Mouse (Mus musculus) cerebellum, adult 18-20 months (tissue): Measurements from ENCODE around the gene Gpatch8.

Experiments used
- DNase-seq, 2 experiments: peaks; one replicate each; pipeline ENCODE4 v3.0.0; 2021

Gene Gpatch8

GRCm38 (mm10) chr11:102495114-102495513, 61.1 kb downstream of the Gpatch8 start:
- no peak for DNase-seq

- DNase-seq: no peak
Observed at GRCm38 (mm10) chr11:102494063-102494650, 62.0 kb downstream of the Gpatch8 start.

GRCm38 (mm10) chr11:102493241-102493640, 63.0 kb downstream of the Gpatch8 start:
- no peak for DNase-seq

- DNase-seq: no peak
Observed at GRCm38 (mm10) chr11:102487901-102488300, 68.3 kb downstream of the Gpatch8 start.

GRCm38 (mm10) chr11:102486733-102487386, 69.3 kb downstream of the Gpatch8 start:
- DNase-seq: peak; percentile 56 to 59

- no peak for DNase-seq
Observed at GRCm38 (mm10) chr11:102481779-102482178, 74.4 kb downstream of the Gpatch8 start.

GRCm38 (mm10) chr11:102480897-102481296, 75.3 kb downstream of the Gpatch8 start:
- no peak for DNase-seq

- no peak for DNase-seq
Observed at GRCm38 (mm10) chr11:102480111-102480510, 76.1 kb downstream of the Gpatch8 start.

- DNase-seq: no peak
Observed at GRCm38 (mm10) chr11:102479581-102479980, 76.6 kb downstream of the Gpatch8 start.

GRCm38 (mm10) chr11:102478671-102479070, 77.5 kb downstream of the Gpatch8 start:
- no peak for DNase-seq

- no peak for DNase-seq
Observed at GRCm38 (mm10) chr11:102475027-102475426, 81.2 kb downstream of the Gpatch8 start.

- no peak for DNase-seq
Observed at GRCm38 (mm10) chr11:102469648-102470357, 86.4 kb downstream of the Gpatch8 start, which contains the start of gene Itga2b. TSS of gene Itga2b (minus strand) at chr11:102470122.

GRCm38 (mm10) chr11:102467041-102467631, 89.1 kb downstream of the Gpatch8 start:
- DNase-seq: peak; percentile 90 to 91

- peak in 1 of 2 experiments; percentile 35 for DNase-seq
Observed at GRCm38 (mm10) chr11:102465713-102466436, 90.3 kb downstream of the Gpatch8 start.

GRCm38 (mm10) chr11:102464901-102465300, 91.3 kb downstream of the Gpatch8 start:
- no peak for DNase-seq

- DNase-seq: no peak
Observed at GRCm38 (mm10) chr11:102461764-102462163, 94.4 kb downstream of the Gpatch8 start.

GRCm38 (mm10) chr11:102460541-102460940, 95.7 kb downstream of the Gpatch8 start:
- no peak for DNase-seq

- peak; percentile 67 to 77 for DNase-seq
Observed at GRCm38 (mm10) chr11:102455740-102456396, 100.3 kb downstream of the Gpatch8 start.

GRCm38 (mm10) chr11:102453131-102453530, 103.1 kb downstream of the Gpatch8 start:
- DNase-seq: no peak

GRCm38 (mm10) chr11:102449043-102450008, 106.9 kb downstream of the Gpatch8 start:
- peak; percentile 58 to 71 for DNase-seq

GRCm38 (mm10) chr11:102448327-102448726, 107.9 kb downstream of the Gpatch8 start:
- DNase-seq: peak in 1 of 2 experiments; percentile 38
